Mouse (Mus musculus) spleen, postnatal 10 days (tissue): ENCODE measurements around the gene Hexim2.

ENCODE experiments used
- DNase-seq, 2 experiments: peaks; one replicate each; pipeline ENCODE4 v3.0.0; 2021 to 2022; ENCODE audit warnings: low spot score in 2 of 2

Hexim2 gene

GRCm38 (mm10) chr11:103111881-103112551 lies 20.2 kb upstream of the Hexim2 start:
- DNase-seq = no peak

DNA sequence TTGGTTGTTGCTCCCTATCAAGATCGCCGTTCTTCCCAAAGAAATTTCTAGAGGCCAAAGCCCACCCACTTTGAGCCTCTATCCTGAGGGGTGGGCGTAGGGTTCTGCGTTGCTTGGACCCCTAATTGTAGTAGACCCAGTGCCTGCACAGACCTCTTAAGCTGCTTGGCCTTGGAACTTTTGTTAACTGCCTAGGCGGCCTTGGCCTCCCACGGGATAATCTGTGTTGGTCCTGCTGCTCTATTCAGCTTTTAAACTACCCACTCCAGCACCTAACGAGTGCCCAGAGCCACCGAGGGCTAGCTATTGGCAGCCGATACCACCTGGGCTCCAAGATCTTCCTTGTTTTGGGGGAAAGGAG lies 19.7 kb upstream of the Hexim2 start:
- no peak for DNase-seq

GRCm38 (mm10) chr11:103113005-103113404 lies 19.2 kb upstream of the Hexim2 start:
- DNase-seq = no peak

DNA sequence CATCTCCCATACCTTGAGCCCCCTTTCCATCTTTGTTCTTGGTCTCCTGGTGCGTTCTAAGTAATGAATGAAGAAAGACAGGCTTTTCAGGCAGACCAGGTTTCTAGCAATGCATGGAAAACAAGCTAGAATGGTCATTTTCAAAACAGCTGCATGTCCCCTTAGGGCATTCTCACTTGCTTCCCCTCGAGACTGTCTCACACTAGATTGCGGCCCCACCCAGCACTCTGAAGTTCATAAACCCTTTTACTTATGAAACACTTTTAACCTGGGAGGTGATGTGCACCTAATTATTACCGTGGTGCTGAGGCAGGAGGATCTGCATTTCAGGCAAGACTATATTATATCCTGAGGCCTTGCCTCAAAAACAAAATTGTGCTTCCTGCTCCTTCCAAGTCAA lies 18.5 kb upstream of the Hexim2 start:
- no peak for DNase-seq

DNA sequence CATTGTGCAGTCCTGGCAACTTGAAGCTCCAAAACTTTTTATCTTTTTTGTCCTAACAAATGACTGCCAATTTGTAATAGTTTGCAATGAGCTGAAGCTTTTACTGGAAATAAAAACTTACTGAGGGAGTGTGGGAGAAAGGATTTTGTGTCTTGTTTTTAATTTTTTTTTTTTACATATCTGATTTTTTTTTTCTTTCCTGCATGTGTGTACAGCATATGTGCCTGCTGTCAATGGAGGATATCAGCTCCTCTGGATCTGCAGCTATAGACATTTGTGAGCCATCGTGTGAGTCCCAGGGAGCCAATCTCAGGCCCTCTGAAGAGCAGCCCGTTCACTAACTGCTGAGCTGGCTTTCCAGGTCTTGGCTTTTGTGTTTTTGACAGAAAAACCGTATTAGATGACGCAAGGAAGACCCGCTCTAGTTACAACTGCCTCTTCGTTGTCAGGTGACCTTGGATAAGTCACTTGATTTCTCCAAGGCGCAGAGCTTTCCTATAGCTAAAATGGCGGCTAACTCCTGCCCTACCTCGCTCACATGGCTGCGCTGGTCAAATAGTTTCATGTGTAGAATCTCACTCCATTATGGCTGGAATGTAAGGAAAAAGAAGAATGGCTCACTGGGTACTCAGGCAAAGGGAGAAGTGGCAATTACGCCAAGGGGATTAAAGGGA lies 17.8 kb upstream of the Hexim2 start:
- DNase-seq = peak in 1 of 2 experiments; percentile 14

- peak; percentile 83 to 85 for DNase-seq
Observed at GRCm38 (mm10) chr11:103115163-103116007, 16.8 kb upstream of the Hexim2 start.

GRCm38 (mm10) chr11:103116008-103116818 lies 16.0 kb upstream of the Hexim2 start, which contains the start of gene Hexim1:
Gene Hexim1 (plus strand): TSS chr11:103116231.
- DNase-seq = peak; percentile 100

- peak; percentile 85 to 86 for DNase-seq
Observed at GRCm38 (mm10) chr11:103116959-103117590, 15.2 kb upstream of the Hexim2 start.

- DNase-seq = peak in 1 of 2 experiments; percentile 63
Observed at GRCm38 (mm10) chr11:103117591-103118009, 14.6 kb upstream of the Hexim2 start.

DNA sequence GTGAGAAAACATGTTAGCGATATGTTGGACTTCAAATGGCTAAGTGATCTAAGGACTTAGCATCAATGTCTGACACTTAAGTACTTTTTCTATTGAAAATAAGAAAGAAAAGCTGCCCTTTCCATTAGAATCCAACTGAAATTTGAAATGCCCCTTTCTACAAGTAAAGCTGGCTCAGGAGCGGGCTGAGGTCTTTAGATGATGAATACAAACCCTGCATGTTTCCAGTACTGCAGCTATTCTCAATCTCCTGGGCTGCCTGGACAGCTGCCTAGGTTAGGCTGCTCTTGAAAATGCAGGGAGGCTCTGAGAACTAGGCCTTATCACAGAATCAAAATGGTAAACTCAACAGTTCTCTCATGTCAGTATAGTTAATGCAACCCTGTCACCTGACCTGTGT lies 13.4 kb upstream of the Hexim2 start:
- no peak for DNase-seq

- DNase-seq = no peak
Observed at GRCm38 (mm10) chr11:103119609-103120008, 12.6 kb upstream of the Hexim2 start.

DNA sequence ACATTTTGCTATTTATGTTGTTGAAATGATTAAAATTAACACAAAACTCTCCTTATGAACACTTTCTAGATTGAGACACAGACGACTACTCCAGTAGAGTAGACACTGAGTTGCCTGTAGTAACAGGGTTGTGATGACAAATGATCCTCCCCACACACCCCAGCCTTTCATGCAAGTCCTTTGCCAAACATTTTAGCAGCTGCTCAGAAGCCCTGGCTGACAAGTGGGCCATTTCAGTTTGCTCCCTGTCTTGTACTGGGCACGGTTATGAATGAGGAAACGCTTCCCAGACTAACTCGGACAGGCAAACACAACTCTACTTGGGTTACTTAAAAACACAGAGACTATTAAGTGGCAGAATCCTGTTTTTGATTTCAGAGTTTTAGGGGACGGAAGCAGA lies 11.9 kb upstream of the Hexim2 start:
- no peak for DNase-seq

DNA sequence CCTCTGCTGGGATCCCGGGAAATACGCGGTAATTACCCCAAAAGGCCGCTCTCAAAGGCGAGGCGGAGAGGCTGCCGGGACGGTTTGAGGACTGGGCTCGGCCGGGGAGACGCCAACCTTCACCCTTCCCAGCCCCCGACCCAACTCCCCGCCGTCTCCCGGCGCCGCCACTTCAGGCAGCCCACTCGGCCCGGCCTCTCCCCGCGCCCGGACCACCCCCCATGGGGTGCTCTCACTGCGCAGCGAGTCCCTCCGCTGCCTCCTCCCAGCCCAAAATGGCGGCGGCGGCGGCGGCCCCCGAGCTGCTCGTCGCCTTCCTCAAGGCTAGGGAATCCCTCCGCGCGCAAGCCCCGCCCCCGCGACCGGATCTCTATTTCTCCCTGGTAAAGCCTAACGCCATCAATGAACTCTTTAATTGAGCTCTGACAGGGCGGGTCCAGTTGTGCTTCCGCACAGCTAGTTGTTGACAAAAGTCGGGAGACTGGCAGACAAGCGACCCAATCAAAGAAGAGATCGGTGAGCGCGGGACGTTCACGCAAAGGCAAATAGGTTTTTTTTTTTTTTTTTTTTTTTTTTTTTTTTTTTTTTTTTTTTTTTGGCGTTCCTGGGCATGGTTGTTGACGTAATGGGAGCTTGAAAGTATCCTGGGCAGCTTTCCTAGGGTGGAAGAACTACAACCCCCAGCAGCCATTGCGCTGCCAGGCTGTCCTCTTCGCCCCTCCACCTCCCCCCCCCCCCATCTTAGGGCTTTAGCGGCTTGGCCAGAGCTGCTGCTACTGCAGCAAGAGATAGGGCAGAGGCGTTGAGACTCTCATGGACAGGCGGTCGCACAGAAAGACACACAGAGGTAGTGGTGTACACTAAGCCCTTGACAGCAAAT lies 587 bp downstream of the Hexim2 start:
- DNase-seq = peak; percentile 100

DNA sequence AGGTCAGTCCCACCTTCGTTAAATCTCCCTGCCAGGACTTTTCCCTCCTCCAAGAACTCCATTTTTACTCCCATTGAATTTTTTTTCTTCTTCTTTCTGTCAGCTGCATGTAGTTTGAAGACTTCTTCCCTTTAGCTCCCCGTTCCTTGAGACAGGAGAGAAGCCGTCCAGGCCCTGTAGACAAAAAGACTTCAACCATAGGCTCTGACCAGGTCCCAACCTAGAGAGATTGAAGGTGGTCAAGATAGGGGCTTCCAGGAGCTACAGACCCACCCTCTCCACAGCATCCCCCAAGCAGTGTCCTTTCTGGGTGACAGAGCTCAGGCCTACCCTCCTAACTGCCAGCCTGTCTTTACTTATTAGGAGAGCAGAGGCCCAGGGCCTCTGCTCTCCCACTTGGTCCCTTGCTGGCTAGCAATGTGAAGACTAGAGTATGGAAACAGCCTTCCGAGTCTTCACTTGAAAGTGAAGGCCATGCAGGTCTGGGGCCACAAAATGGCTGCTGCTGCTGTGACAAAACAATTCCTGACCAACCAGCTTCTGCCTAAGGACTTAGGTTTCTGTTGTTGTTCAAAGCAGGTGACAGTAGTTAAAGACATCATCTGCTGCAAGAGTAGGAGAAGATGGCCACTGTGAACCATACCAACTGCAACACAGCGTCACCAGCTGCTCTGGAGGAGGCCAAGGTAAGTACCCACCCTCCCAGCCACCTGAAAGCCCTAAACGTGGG lies 1.4 kb downstream of the Hexim2 start:
- no peak for DNase-seq

DNA sequence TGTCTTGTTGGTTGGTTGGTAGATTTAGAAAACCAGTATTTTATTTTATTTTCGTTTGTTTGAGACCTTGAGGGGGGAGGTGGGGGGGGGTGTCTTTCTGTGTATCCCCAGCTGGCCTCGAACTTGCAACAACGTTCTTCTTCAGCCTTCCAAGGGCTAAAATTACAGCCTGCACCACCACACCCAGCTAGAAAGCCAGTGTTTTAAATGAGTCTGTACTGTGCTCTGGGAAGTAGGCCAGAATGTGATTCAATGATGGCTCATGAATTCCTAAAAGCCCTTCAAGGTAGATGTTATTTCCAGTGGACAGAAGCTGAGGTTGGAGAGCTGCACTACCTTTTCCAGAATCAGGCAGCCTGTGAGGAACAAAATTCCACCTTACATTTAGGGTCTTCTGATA lies 2.0 kb downstream of the Hexim2 start:
- DNase-seq = no peak

DNA sequence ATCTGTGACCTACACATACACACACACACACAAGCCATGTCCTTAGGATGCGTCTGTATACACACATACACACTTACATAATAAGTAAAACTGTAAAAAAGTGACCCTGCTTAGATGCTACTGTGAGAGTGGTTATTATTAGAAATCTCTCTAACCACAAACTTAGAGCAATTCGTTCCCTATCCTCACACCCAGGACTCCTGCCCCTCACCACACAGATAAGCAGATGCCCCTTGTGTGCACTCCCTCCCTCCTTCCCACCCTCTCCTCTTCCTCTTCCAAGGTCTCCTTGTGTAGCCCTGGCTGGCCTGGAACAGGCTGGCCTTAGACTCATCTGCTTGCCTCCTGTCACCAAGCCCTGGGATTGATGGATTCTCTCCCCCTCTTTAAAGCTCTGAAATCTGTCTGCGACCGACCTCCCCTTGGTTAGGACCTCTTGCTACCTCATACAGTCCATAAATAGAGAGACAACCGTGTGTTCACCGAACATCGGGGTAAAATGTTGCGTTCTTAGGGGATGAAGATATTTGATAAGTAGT lies 3.9 kb downstream of the Hexim2 start:
- peak in 1 of 2 experiments; percentile 14 for DNase-seq

GRCm38 (mm10) chr11:103139951-103140762 lies 7.9 kb downstream of the Hexim2 start:
- no peak for DNase-seq

DNA sequence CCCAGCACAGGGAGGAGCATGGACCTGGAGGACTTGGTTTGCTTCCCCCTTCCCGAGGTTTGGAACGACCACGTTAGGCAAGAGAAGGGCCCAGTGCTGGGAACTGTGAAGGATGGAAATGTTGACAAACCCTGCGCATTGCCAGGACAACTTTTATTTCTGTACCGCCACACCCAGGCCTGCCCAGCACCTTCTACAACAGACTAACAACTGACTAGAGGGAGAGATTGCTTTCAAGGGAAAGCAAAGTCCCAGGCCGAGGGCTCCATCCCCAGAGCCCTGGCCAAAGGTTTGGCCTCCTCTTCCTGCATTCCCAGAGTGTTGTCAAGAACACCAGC lies 8.5 kb downstream of the Hexim2 start:
- DNase-seq = no peak
